ENCODE assay signal across 8 mouse cellular contexts in genomic region chr15:30173370-30173941, GRCm38 (mm10). TPM values are rescaled to one million over a fixed set of nuclear protein-coding genes. Genes with fewer than 3 reads are reported as not detected.
A peak's percentile ranks its signal among the peaks of the same experiment; 100 is the strongest.
DNase-seq lines count a peak whose midpoint lies in the region; ATAC-seq and TF ChIP-seq lines count a peak whose summit lies in the region.

No protein-coding gene starts in this region.

- H3K4me1 ChIP-seq in lung, embryonic 16.5 days (replicated peaks; ENCODE audit: control insufficient read depth, insufficient read depth, low read length): peaks cover 3% of the 10 kb centered on the region; the same call in 1 of the 2 replicates
- H3K4me1 ChIP-seq in hindbrain, embryonic 16.5 days (ENCODE audit: control insufficient read depth, insufficient read depth, low read depth, low read length): peaks cover 4% of the 10 kb centered on the region
- no peaks in the 10 kb centered on the region for H3K4me1 ChIP-seq in liver, embryonic 14.5 days (replicated peaks; ENCODE audit: control insufficient read depth in 2 of 2, insufficient read depth in 2 of 2, low read length in 1 of 2)

- intact Hi-C loops in gastrocnemius, postnatal 36 days (cut with DNase I): no loop called here

- no peak for DNase-seq in lung, postnatal 10 days
- peak; percentile 5 for DNase-seq in embryo, embryonic 11.5 days (ENCODE audit: low read depth, low spot score)
- DNase-seq in liver, embryonic 14.5 days (ENCODE audit: low read depth in 3 of 3, low spot score in 3 of 3): no peak
- DNase-seq in right cerebral cortex, postnatal 4 days: peak; percentile 69
- DNase-seq in gastrocnemius, postnatal 36 days: no peak
- no peak for DNase-seq in adrenal gland, adult 18-20 months (ENCODE audit: low spot score in 2 of 2)

- no peaks in the 10 kb centered on the region for H3K9me3 ChIP-seq in lung, embryonic 16.5 days (ENCODE audit: control insufficient read depth, low read length)
- H3K9me3 ChIP-seq in hindbrain, embryonic 16.5 days (ENCODE audit: control insufficient read depth, low read length): no peaks in the 10 kb centered on the region
- H3K9me3 ChIP-seq in liver, embryonic 14.5 days (ENCODE audit: control insufficient read depth, low read length): no peaks in the 10 kb centered on the region

- peaks cover 30% of the 10 kb centered on the region for H3K27me3 ChIP-seq in lung, embryonic 16.5 days (ENCODE audit: control insufficient read depth, insufficient read depth, low read depth, low read length)
- no peaks in the 10 kb centered on the region for H3K27me3 ChIP-seq in hindbrain, embryonic 16.5 days (replicated peaks; ENCODE audit: control insufficient read depth, insufficient read depth, low read length)
- peaks cover 32% of the 10 kb centered on the region for H3K27me3 ChIP-seq in liver, embryonic 14.5 days (ENCODE audit: control insufficient read depth, insufficient read depth, low read length)

- TF ChIP-seq CTCF in liver, embryonic 14.5 days (IDR thresholded peaks at IDR 0.05; ENCODE audit: low read depth): no peak

- H3K4me3 ChIP-seq in lung, embryonic 16.5 days (ENCODE audit: low read length): peak overlapping the region; percentile 71
- peak overlapping the region; percentile 94 for H3K4me3 ChIP-seq in hindbrain, embryonic 16.5 days (ENCODE audit: low read length)
- peak overlapping the region; percentile 4 to 42; a peak in 3 of 4 replicates for H3K4me3 ChIP-seq in liver, embryonic 14.5 days (ENCODE audit: insufficient read depth in 1 of 2, low read depth in 2 of 2, low read length in 2 of 2)

- under 1% methylated on average over 29 of the region's 29 CpGs for WGBS in lung, embryonic 16.5 days
- under 1% methylated on average over 29 of the region's 29 CpGs for whole genome bisulfite sequencing in hindbrain, embryonic 16.5 days
- WGBS in liver, embryonic 14.5 days (ENCODE audit: insufficient replicate concordance): 2% methylated on average over 29 of the region's 29 CpGs

- H3K36me3 ChIP-seq in lung, embryonic 16.5 days (ENCODE audit: control insufficient read depth, insufficient read depth, low read length): no peaks in the 10 kb centered on the region
- no peaks in the 10 kb centered on the region for H3K36me3 ChIP-seq in hindbrain, embryonic 16.5 days (ENCODE audit: control insufficient read depth, insufficient read depth, low read length)
- no peaks in the 10 kb centered on the region for H3K36me3 ChIP-seq in liver, embryonic 14.5 days (replicated peaks; ENCODE audit: control insufficient read depth, insufficient read depth, low read depth)

- peak overlapping the region; percentile 71 for H3K9ac ChIP-seq in lung, embryonic 16.5 days (ENCODE audit: low read length)
- H3K9ac ChIP-seq in hindbrain, embryonic 16.5 days (ENCODE audit: low read depth, low read length): peak overlapping the region; percentile 97
- no peak overlapping the region for H3K9ac ChIP-seq in liver, embryonic 14.5 days (replicated peaks)

- H3K27ac ChIP-seq in lung, embryonic 16.5 days (ENCODE audit: low read length): peak overlapping the region; percentile 70
- peak overlapping the region; percentile 99 for H3K27ac ChIP-seq in hindbrain, embryonic 16.5 days (ENCODE audit: low read depth, low read length)
- H3K27ac ChIP-seq in liver, embryonic 14.5 days: no peak overlapping the region

- ATAC-seq in lung, embryonic 16.5 days (ENCODE audit: low read depth): peak; percentile 55
- ATAC-seq in hindbrain, embryonic 16.5 days: peak; percentile 69
- ATAC-seq in liver, embryonic 14.5 days (ENCODE audit: insufficient read depth): no peak

- peak overlapping the region; percentile 84 for H3K4me2 ChIP-seq in lung, embryonic 16.5 days (ENCODE audit: low read depth, low read length)
- H3K4me2 ChIP-seq in hindbrain, embryonic 16.5 days (ENCODE audit: low read length): peak overlapping the region; percentile 70
- peak overlapping the region; percentile 54 for H3K4me2 ChIP-seq in liver, embryonic 14.5 days (ENCODE audit: low read depth)

- TF ChIP-seq EP300 in liver, embryonic 14.5 days (IDR thresholded peaks at IDR 0.05; ENCODE audit: low read depth): no peak

RNA-seq across cellular contexts. Expression of gene Ctnnd2, which starts 1.1 kb away (rescaled TPM):
- 17.2 and 17.9 TPM in 2 replicates for polyA plus RNA-seq in lung, embryonic 16.5 days (2015; fragmentation: Nextera tagmentation; extraction: Ambion mirVana)
- polyA plus RNA-seq in hindbrain, embryonic 16.5 days (2015; fragmentation: Nextera tagmentation; extraction: Ambion mirVana): 56.9 and 59.9 TPM in 2 replicates
- polyA plus RNA-seq in liver, embryonic 14.5 days (2012; rRNA removed): 0.11 and 0.28 TPM in 2 replicates
- polyA plus RNA-seq in liver, embryonic 14.5 days (2014; fragmentation: Nextera tagmentation; extraction: Ambion mirVana): 0.09 and 0.28 TPM in 2 replicates
- total RNA-seq in gastrocnemius, postnatal 36 days (2021): not detected
- total RNA-seq in adrenal gland, adult 18-20 months (2021): 1 to 10 TPM; 2.9 to 3.1 TPM

Comparison
In these comparisons a context has a peak if more than half of its experiments do, and no peak if none do; other contexts are left out.
1. H3K4me3 ChIP-seq: peak in every context shown above with its lines; median percentile 94 in hindbrain, embryonic 16.5 days; 71 in lung, embryonic 16.5 days; 23 in liver, embryonic 14.5 days.
2. DNase-seq: peak in embryo, embryonic 11.5 days (single experiment) and right cerebral cortex, postnatal 4 days (single experiment); none in lung, postnatal 10 days (single experiment), liver, embryonic 14.5 days (0 of 3), gastrocnemius, postnatal 36 days (0 of 2) and adrenal gland, adult 18-20 months (0 of 2).
3. RNA of gene Ctnnd2, which starts 1.1 kb away (polyA plus RNA-seq): 56.9 to 59.9 TPM in hindbrain, embryonic 16.5 days and 17.2 to 17.9 TPM in lung, embryonic 16.5 days; 0.09 to 0.28 TPM in liver, embryonic 14.5 days; every median in the first group is over 10 times any median in the second.
4. Peak in every context shown above with its lines, with median percentiles within 50 percentile points of each other: H3K4me2 ChIP-seq.